Mouse (Mus musculus) natural killer cell, adult 2 months (primary cell): ENCODE measurements around the gene Rtkn2.
A peak's percentile ranks its signal among the peaks of the same experiment; 100 is the strongest.

Experiments used
- DNase-seq, 2 experiments: peaks; one replicate each; pipeline ENCODE4 v3.0.0; 2022; ENCODE audit warnings: low spot score in 2 of 2

The Rtkn2 gene

DNA sequence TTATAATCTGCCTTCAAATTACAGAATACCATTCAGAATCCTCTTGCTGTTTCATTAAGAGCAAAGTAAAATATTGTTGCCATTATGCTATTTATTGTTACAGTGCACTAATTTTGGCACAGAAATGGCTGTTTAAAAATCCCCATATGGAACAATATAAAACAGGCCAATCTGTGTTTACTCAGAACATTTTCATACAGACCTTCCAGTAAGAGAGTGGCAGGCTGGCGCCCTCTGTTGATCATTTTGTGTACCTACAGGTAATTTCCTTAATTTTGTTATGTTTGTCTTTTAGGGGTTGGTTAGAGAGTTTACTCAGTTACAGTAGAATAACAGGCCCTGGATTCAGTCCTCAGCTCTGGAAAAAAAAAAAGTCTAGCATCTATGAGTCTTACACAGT, 16.8 kb downstream of the Rtkn2 start:
- peak; percentile 12 to 28 for DNase-seq

GRCm38 (mm10) chr10:67998116-67998635, 18.8 kb downstream of the Rtkn2 start:
- peak in 1 of 2 experiments; percentile 30 for DNase-seq

DNA sequence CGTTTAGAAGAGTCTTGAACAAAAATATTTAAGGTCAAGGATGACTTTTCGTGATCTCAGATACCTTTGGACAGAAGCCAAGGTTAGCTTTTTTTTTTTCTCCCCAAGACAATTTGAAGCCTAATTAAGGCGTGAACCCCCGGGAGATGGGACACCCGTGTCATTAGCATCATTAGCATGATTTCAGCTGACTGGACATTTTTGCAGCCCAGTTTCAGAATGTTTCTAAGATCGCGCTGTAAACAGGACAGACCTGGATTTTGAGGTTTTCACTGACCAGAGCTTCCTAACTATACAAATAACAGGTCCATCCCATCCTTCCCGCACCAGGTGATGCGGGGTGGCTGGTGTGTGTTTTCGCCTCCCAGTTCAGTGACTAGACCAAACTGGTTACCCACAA, 19.8 kb downstream of the Rtkn2 start:
- no peak for DNase-seq

- DNase-seq, result no peak
Measured at GRCm38 (mm10) chr10:68001456-68001855, 22.1 kb downstream of the Rtkn2 start.

DNA sequence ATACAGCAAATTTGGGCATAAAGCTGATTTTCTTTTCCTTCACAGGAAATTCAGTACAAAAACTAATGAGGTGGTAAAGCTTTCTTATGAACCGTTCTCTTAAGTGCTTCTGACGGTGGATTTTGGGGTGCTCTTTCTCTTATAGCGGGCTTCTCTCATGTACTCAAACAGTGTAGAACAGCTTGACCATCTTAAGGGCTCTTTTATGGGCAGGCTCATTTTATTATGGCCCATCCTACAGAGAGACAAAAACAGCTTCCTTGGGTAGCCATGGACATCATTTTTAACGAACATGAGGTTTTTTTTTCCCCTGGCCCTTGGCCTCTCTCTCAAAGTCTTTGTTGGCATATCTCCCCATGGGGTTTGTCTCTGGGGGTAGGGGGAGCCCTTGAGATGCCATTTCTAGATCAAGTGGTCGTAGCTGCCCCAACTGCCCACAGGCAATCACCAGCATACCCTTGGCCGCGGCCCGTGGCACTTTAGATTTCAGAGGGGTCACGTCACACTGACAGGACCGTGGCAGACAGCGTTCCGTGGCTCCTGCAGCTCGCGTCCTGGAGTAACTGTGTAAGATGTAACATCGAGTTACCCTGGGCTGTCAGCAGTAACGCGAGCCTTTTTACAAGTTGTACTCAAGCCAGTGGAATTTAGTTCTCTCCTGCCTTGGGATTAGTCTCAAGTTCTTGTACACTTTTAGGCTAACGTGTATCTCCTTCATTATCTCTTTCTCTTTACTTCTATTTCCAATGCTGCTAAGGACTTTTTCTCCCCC, 24.5 kb downstream of the Rtkn2 start:
- DNase-seq, result no peak

GRCm38 (mm10) chr10:68005404-68005803, 26.0 kb downstream of the Rtkn2 start:
- no peak for DNase-seq

- DNase-seq, result no peak
Measured at GRCm38 (mm10) chr10:68006491-68006890, 27.1 kb downstream of the Rtkn2 start.

GRCm38 (mm10) chr10:68007103-68007502, 27.7 kb downstream of the Rtkn2 start:
- DNase-seq, result no peak

DNA sequence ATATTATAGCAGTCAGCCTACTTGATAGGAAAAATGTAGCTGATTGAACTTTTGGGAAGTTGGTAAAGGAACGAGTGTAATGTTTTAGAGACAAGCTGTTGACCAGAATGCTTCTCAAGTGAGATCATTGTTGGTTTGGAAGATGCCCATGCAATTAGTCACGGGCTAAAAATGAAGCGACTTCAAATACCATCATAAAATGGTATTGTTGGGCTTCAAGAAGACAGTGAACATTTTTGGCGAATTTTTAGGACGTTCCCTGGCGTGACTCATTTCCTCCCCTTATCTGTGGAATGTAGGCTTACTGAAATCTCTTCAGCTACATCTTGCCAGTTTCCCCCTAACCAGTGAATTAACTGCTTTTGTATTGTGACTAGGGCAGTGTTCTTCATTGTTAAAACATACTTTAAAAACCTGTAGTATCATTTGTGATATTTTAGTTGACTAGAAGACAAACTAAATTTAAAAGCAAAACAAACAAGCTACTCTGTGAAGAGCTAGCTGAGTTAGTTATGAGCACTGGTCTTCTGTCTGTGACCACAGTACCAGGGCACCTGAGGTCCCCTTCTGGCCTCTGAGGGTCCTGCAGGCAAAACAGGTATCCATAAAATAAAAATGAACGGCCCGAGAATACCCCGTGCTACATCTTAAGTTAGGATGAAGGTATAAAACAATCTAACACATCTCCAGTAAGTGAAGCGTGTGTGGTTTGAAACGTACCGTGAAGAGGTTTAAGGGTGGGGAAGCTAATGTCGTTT, 29.0 kb downstream of the Rtkn2 start:
- DNase-seq, result no peak

GRCm38 (mm10) chr10:68009301-68009700, 29.9 kb downstream of the Rtkn2 start:
- no peak for DNase-seq

DNA sequence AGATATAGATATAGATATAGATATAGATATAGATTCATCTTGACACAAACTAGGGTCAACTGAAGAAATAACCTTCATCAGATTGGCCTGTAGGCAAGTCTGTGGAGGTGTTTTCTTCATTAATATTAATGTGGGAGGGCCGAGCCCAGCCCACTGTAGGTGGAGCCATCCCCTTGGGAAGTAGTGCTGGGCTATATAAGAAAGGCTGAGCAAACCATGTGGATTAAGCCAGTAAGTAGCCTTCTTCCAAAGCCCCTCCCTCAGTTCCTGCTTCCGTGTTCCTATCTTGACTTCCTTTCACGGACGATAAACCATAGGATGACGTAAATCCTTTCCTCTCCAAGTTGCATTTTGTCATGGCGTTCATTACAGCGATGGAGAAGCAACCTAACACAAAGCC, 30.5 kb downstream of the Rtkn2 start:
- no peak for DNase-seq

GRCm38 (mm10) chr10:68013137-68013536, 33.8 kb downstream of the Rtkn2 start:
- DNase-seq, result peak; percentile 61 to 64

DNA sequence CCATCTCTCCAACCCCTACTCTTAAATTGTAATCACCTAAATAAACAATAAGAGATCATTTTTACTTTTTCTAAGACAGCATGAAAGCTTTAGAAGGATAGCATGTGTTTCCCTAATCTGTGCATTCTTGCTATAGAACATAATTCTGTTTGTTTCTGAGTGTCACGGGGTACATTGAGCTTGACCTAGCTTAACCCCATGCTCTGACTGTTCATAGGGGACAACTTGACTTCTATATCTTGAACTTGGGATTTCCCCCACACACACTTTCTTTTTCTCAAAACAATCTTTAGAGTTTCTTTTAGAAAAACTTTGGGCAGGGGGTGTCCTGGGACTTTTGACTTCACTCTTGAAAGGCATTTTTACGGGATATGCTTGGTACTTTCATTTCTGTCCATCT, 41.4 kb downstream of the Rtkn2 start:
- no peak for DNase-seq

DNA sequence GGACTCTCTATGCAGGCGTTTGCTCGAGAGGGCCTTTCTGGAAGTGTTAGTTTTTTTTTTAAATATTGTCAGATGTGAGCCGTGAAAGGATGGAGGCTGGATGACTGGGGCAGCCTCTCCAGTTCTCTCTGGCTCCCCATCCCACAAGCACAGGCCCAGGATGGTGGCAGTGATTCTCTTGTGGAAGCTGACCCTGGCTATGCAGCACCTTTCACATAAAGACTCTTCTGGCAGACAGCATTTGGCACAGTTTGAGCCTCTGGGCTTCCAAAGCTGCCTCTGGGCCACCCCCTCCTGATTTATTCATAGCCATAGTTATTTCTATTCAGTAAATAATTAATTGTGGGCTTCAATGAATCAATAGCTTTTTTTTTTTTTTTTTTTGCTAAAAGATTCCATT, 46.3 kb downstream of the Rtkn2 start:
- no peak for DNase-seq

DNA sequence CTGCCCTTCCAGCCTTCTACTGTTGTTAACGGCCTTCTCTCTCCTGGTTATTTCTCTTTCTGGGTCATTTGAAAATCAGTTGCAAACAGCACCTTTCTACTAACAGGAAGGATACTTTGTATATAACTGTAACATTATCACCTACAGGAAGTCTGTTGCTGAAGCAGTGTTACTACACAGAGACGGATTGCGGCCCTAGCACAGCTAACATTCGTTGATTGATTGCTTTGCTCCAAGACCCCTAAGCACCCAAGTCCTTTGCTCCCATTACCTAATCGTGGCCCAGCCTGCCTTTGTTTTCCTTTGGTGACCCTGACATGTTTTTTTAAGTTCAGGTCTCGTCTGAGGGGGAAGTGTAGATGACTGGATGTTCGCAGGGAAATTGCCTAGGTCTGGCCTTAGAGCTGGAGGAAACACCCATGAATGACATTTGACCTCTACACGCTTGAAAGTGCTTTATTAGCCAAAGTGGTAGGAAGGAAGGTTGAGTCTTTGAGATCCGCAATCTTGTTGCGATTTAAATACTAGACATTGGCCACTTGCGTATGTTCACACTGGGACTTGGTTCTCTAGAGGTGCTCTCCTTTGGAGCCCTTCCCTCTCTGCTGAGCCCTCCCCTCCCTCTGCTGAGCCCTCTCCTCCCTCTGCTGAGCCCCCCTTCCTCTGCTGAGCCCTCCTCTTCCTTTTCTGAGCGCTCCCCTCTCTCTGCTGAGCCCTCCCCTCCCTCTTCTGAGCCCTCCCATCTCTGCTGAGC, 49.1 kb downstream of the Rtkn2 start:
- no peak for DNase-seq

GRCm38 (mm10) chr10:68029081-68029626, 49.8 kb downstream of the Rtkn2 start:
- DNase-seq, result no peak

GRCm38 (mm10) chr10:68030027-68030426, 50.7 kb downstream of the Rtkn2 start:
- DNase-seq, result no peak

DNA sequence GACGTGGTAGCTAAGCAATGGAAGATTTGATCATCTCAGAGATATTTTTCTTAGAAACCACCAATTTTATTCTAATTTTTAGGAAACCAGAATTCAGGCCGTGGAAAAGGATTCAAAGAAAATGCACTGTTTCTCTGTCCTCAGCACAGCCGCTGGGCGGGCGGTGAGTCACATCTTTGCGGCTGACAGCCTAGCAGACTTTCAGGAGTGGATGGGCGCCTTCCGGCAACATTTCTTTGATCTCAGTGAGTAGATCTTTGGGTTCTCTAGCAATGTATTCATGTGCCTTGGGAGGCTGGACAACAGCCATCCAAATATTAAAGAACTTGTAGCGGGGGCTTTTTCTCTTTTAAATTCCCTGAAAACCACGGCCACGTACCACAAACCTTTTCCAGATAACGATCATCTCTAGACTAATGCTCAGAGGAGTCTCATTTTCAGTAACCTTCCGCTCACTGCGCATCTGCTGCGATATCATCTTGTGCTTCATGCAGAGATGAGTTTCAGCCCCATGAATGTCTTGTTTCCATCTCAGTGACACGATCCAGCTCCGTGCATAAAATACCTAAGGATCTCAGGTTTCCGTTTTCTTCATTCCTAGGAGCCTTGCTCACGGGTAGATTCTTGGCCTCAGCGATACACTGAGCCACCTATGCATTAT, 56.5 kb downstream of the Rtkn2 start:
- no peak for DNase-seq

DNA sequence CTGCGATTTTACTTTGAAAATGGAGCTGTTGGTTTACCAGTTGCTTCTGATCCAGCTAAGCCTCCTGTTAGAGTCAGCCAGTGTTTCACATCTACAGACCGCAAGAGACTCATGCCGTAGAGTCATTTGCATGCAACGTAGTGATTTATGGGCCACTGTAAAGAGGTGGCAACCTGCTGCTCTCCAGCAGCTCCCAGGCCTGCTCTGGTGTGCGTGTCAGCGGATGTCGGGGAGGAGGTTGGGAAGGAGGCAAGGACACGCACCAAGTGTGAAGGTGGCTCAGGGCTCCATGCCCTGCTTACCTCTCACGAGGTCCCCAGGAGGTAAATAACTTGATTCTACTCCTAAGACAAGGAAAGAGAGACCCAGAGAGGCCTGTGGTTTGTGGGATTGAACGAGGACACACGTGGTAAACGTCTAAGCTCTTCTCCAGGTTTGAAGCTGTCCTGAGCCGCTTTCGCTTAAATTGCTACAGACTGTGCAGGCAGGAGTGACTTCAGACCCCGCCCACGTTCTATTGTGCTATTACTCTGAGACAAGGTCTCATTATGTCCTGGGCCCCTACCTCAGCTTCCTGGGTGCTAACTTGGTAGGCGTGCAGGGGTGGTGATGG, 57.1 kb downstream of the Rtkn2 start:
- DNase-seq, result no peak

DNA sequence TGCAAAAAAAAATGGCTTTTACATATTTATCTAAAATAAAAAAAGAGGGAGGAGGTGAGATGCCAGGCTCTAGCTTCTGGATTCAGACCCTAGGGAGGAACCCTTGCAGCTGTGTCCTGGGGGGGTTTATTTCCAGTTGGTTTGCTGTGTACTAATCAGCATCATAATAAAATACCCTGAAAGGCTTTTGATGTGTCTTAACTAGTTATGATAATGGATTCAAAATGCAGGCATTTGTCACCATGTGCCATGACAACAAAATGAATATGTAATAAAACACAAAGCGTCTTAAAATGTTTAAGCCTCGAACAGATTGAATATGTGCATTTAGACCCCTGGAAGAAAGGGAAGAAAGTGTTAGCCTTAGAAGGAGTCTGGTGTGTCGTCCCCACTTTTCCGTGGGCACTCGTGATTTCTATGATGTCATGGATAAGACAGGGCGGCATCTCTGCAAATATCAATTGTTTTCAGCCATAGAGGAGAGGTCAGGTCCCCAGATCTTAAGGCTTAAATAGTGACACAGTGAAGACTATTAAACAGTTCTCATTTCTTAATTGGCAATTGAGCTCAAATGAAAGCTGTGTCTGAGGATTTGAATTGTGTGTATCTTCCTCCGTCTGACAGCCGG, 59.7 kb downstream of the Rtkn2 start:
- no peak for DNase-seq
